Mouse (Mus musculus): ENCODE measurements at regions not wholly inside any gene's neighbourhood (a gene's known extent, or its start where the extent isn't known, plus 50 kb on each side); places are given as distances from the start of the nearest gene placed in this dataset.

GRCm38 (mm10) chr11:63243906-63244416, 115.2 kb downstream of the Pmp22 start:
- Histone ChIP-seq H3K4me2 (ENCODE audit: low read depth) (no peak overlapping the region), H3ac (ENCODE audit: control insufficient read depth, insufficient read length) (no peak overlapping the region), H3K36me3 (ENCODE audit: control insufficient read depth, insufficient read depth) (no peaks in the 10 kb centered on the region), H3K79me2 (ENCODE audit: control insufficient read depth, insufficient read depth) (no peaks in the 10 kb centered on the region), H3K27me3 (ENCODE audit: control insufficient read depth, insufficient read depth, insufficient read length) (no peaks in the 10 kb centered on the region), H3K4me3 (no peak overlapping the region)
- TF ChIP-seq MAX (IDR thresholded peaks at IDR 0.05; ENCODE audit: low read depth) = no peak
- TF ChIP-seq TCF3 (IDR thresholded peaks at IDR 0.05; ENCODE audit: insufficient read length, low read depth) = no peak
- TF ChIP-seq POLR2AphosphoS2 (IDR thresholded peaks at IDR 0.05; ENCODE audit: insufficient read length, low read depth) = no peak
- no peak for TF ChIP-seq CEBPB (IDR thresholded peaks at IDR 0.05; ENCODE audit: insufficient read depth, poor library complexity, severe bottlenecking)
- TF ChIP-seq MYOD1 (IDR thresholded peaks at IDR 0.05; ENCODE audit: control insufficient read depth in 1 of 3, insufficient read length in 2 of 3, low read depth in 2 of 3) = no peak
- TF ChIP-seq E2F4 (IDR thresholded peaks at IDR 0.05; ENCODE audit: insufficient read depth) = no peak
- no peak for TF ChIP-seq TCF12 (IDR thresholded peaks at IDR 0.05; ENCODE audit: insufficient read depth, poor library complexity, severe bottlenecking)
- no peak for TF ChIP-seq USF1 (IDR thresholded peaks at IDR 0.05; ENCODE audit: low read depth)
- TF ChIP-seq POLR2A (IDR thresholded peaks at IDR 0.05; ENCODE audit: insufficient read length, low read depth) = no peak
- TF ChIP-seq REST (IDR thresholded peaks at IDR 0.05; ENCODE audit: insufficient read depth, insufficient read length) = no peak
- no peak for TF ChIP-seq SRF (IDR thresholded peaks at IDR 0.05; ENCODE audit: control insufficient read depth, insufficient read length, low read depth)

GRCm38 (mm10) chr11:63245041-63245440, 116.3 kb downstream of the Pmp22 start:
- Histone ChIP-seq H3K79me2 (ENCODE audit: control insufficient read depth, insufficient read depth) (no peaks in the 10 kb centered on the region), H3K4me3 (no peak overlapping the region), H3K4me2 (ENCODE audit: low read depth) (no peak overlapping the region), H3ac (ENCODE audit: control insufficient read depth, insufficient read length) (no peak overlapping the region), H3K27me3 (ENCODE audit: control insufficient read depth, insufficient read depth, insufficient read length) (no peaks in the 10 kb centered on the region), H3K36me3 (ENCODE audit: control insufficient read depth, insufficient read depth) (no peaks in the 10 kb centered on the region)
- TF ChIP-seq TCF3 (IDR thresholded peaks at IDR 0.05; ENCODE audit: insufficient read length, low read depth) (no peak), E2F4 (IDR thresholded peaks at IDR 0.05; ENCODE audit: insufficient read depth) (no peak), MAX (IDR thresholded peaks at IDR 0.05; ENCODE audit: low read depth) (no peak), MYOD1 (IDR thresholded peaks at IDR 0.05; ENCODE audit: control insufficient read depth in 1 of 3, insufficient read length in 2 of 3, low read depth in 2 of 3) (no peak), MYOG (IDR thresholded peaks at IDR 0.05; ENCODE audit: control insufficient read depth in 1 of 3, insufficient read depth in 1 of 3, insufficient read length in 2 of 3, low read depth in 2 of 3) (no peak), CEBPB (IDR thresholded peaks at IDR 0.05; ENCODE audit: insufficient read depth, poor library complexity, severe bottlenecking) (no peak), POLR2A (IDR thresholded peaks at IDR 0.05; ENCODE audit: insufficient read length, low read depth) (no peak), POLR2AphosphoS2 (IDR thresholded peaks at IDR 0.05; ENCODE audit: insufficient read length, low read depth) (no peak), TCF12 (IDR thresholded peaks at IDR 0.05; ENCODE audit: insufficient read depth, poor library complexity, severe bottlenecking) (no peak), USF1 (IDR thresholded peaks at IDR 0.05; ENCODE audit: low read depth) (no peak), SRF (IDR thresholded peaks at IDR 0.05; ENCODE audit: control insufficient read depth, insufficient read length, low read depth) (no peak), REST (IDR thresholded peaks at IDR 0.05; ENCODE audit: insufficient read depth, insufficient read length) (no peak)

- Histone ChIP-seq H3K36me3 (ENCODE audit: control insufficient read depth, insufficient read depth) (no peaks in the 10 kb centered on the region), H3K27me3 (ENCODE audit: control insufficient read depth, insufficient read depth, insufficient read length) (no peaks in the 10 kb centered on the region), H3ac (ENCODE audit: control insufficient read depth, insufficient read length) (no peak overlapping the region), H3K4me3 (no peak overlapping the region), H3K4me2 (ENCODE audit: low read depth) (no peak overlapping the region), H3K79me2 (ENCODE audit: control insufficient read depth, insufficient read depth) (no peaks in the 10 kb centered on the region)
- TF ChIP-seq MAX (IDR thresholded peaks at IDR 0.05; ENCODE audit: low read depth) (no peak), E2F4 (IDR thresholded peaks at IDR 0.05; ENCODE audit: insufficient read depth) (no peak), POLR2AphosphoS2 (IDR thresholded peaks at IDR 0.05; ENCODE audit: insufficient read length, low read depth) (no peak), CEBPB (IDR thresholded peaks at IDR 0.05; ENCODE audit: insufficient read depth, poor library complexity, severe bottlenecking) (no peak), POLR2A (IDR thresholded peaks at IDR 0.05; ENCODE audit: insufficient read length, low read depth) (no peak), REST (IDR thresholded peaks at IDR 0.05; ENCODE audit: insufficient read depth, insufficient read length) (no peak), USF1 (IDR thresholded peaks at IDR 0.05; ENCODE audit: low read depth) (no peak), TCF3 (IDR thresholded peaks at IDR 0.05; ENCODE audit: insufficient read length, low read depth) (no peak), SRF (IDR thresholded peaks at IDR 0.05; ENCODE audit: control insufficient read depth, insufficient read length, low read depth) (no peak), MYOD1 (IDR thresholded peaks at IDR 0.05; ENCODE audit: control insufficient read depth in 1 of 3, insufficient read length in 2 of 3, low read depth in 2 of 3) (no peak), MYOG (IDR thresholded peaks at IDR 0.05; ENCODE audit: control insufficient read depth in 1 of 3, insufficient read depth in 1 of 3, insufficient read length in 2 of 3, low read depth in 2 of 3) (no peak), TCF12 (IDR thresholded peaks at IDR 0.05; ENCODE audit: insufficient read depth, poor library complexity, severe bottlenecking) (no peak)
Measured at GRCm38 (mm10) chr11:63246052-63246661, 117.4 kb downstream of the Pmp22 start.

- TF ChIP-seq TCF12 (IDR thresholded peaks at IDR 0.05; ENCODE audit: insufficient read depth, poor library complexity, severe bottlenecking) (no peak), CEBPB (IDR thresholded peaks at IDR 0.05; ENCODE audit: insufficient read depth, poor library complexity, severe bottlenecking) (no peak), MYOG (IDR thresholded peaks at IDR 0.05; ENCODE audit: control insufficient read depth in 1 of 3, insufficient read depth in 1 of 3, insufficient read length in 2 of 3, low read depth in 2 of 3) (no peak), SRF (IDR thresholded peaks at IDR 0.05; ENCODE audit: control insufficient read depth, insufficient read length, low read depth) (no peak), REST (IDR thresholded peaks at IDR 0.05; ENCODE audit: insufficient read depth, insufficient read length) (no peak), USF1 (IDR thresholded peaks at IDR 0.05; ENCODE audit: low read depth) (no peak), MAX (IDR thresholded peaks at IDR 0.05; ENCODE audit: low read depth) (no peak), E2F4 (IDR thresholded peaks at IDR 0.05; ENCODE audit: insufficient read depth) (no peak), POLR2AphosphoS2 (IDR thresholded peaks at IDR 0.05; ENCODE audit: insufficient read length, low read depth) (no peak), TCF3 (IDR thresholded peaks at IDR 0.05; ENCODE audit: insufficient read length, low read depth) (no peak), POLR2A (IDR thresholded peaks at IDR 0.05; ENCODE audit: insufficient read length, low read depth) (no peak), MYOD1 (IDR thresholded peaks at IDR 0.05; ENCODE audit: control insufficient read depth in 1 of 3, insufficient read length in 2 of 3, low read depth in 2 of 3) (no peak)
- H3K27me3 ChIP-seq (ENCODE audit: control insufficient read depth, insufficient read depth, insufficient read length) = no peaks in the 10 kb centered on the region
- H3K4me3 ChIP-seq = no peak overlapping the region
- peak overlapping the region; percentile 40 for H3K4me2 ChIP-seq (ENCODE audit: low read depth)
- H3ac ChIP-seq (ENCODE audit: control insufficient read depth, insufficient read length) = no peak overlapping the region
- H3K36me3 ChIP-seq (ENCODE audit: control insufficient read depth, insufficient read depth) = no peaks in the 10 kb centered on the region
- H3K79me2 ChIP-seq (ENCODE audit: control insufficient read depth, insufficient read depth) = no peaks in the 10 kb centered on the region
Measured at GRCm38 (mm10) chr11:63252012-63252856, 123.5 kb downstream of the Pmp22 start.

Data from myocyte (in vitro differentiated cells).